Mouse (Mus musculus) midbrain, embryonic 15.5 days (tissue): ENCODE results near the gene Mapk9. TPM values are rescaled to one million over a fixed set of nuclear protein-coding genes. Genes with fewer than 3 reads are reported as not detected.

Experiments
- ATAC-seq: fragments of 200-750 bp; cut with Nextera tagmentation; replicated peaks from 2 replicates; pipeline ENCODE4 v1.8.0; 2017; ENCODE audit warnings: moderate TSS enrichment
- H3K27ac ChIP-seq: fragments of 300-500 bp; sonication (generic); 2 replicates; pipeline ENCODE4 v1.5.1; 2015; ENCODE audit warnings: mild to moderate bottlenecking, inconsistent platforms
- H3K27me3 ChIP-seq: fragments of 300-500 bp; sonication (generic); replicated peaks from 2 replicates; pipeline ENCODE4 v1.6.1; 2015; ENCODE audit warnings: inconsistent platforms
- H3K36me3 ChIP-seq: fragments of 300-500 bp; sonication (generic); replicated peaks from 2 replicates; pipeline ENCODE4 v1.6.1; 2015; ENCODE audit warnings: inconsistent platforms
- H3K4me1 ChIP-seq: fragments of 300-500 bp; sonication (generic); 2 replicates; pipeline ENCODE4 v1.6.1; 2015; ENCODE audit warnings: inconsistent platforms
- H3K4me2 ChIP-seq: fragments of 300-500 bp; sonication (generic); 2 replicates; pipeline ENCODE4 v1.6.1; 2015; ENCODE audit warnings: inconsistent platforms, mild to moderate bottlenecking, moderate library complexity
- H3K4me3 ChIP-seq: fragments of 300-500 bp; sonication (generic); 2 replicates; pipeline ENCODE4 v1.5.1; 2015; ENCODE audit warnings: mild to moderate bottlenecking, inconsistent platforms
- H3K9ac ChIP-seq: fragments of 300-500 bp; sonication (generic); 2 replicates; pipeline ENCODE4 v1.6.1; 2015; ENCODE audit warnings: mild to moderate bottlenecking, inconsistent platforms
- H3K9me3 ChIP-seq: fragments of 300-500 bp; sonication (generic); 2 replicates; pipeline ENCODE4 v1.6.1; 2016; ENCODE audit warnings: inconsistent platforms
- WGBS: fragments of 180-500 bp; shearing (Covaris S2); methylation state at CpG from one replicate; pipeline ENCODE4 v1.1.7; 2015; ENCODE audit warnings: mixed read lengths; 5-methylcytosine and 5-hydroxymethylcytosine counted together
- polyA plus RNA-seq: library from polyadenylated mRNA; unstranded; fragments of >200 nt; fragmentation: Nextera tagmentation; extraction: Ambion mirVana; gene quantifications from 2 replicates; pipeline ENCODE4 v1.2.1, GENCODE M21; 2015

Gene Mapk9
- polyA plus RNA-seq, 1 experiment from 2014 or later = 68.7 TPM

DNA sequence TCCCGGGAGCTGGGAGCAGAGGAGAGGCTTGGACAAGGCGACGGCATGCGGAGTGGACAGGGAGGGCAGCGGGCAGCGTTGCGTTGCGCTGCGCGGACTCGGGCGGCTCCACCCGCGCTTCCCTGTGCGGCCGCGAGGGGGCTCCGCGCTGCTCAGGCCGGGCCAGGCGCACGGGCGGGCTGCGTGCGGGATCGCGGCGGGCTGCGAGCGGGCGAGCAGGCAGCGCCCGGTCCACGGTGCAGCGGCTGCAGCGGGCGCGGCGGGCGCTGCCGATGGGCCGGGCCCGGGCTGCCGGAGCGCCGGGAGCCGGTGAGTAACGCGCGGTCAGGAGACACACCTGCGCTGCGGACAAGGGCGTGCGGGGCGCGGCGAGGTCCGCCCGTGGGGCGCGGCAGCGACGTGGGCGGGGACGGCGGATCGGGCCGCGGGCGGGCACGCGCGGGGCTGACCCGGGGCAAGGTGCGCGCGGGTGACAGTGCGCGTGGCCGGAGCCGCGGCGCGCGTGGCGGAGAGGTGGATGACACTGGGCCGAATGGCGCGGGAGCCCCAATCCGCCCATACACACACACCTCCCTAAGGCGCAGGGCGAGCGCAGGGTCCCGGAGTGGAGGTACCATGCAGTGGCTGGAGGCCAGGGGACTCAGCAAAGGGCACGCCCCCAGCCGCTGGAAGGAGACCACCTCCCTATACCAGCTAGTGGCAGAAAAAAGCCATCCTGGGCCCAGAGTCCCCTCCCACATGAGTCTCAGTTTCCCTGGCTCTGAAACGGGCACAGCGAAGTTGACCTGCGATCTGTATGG lies 55.3 kb downstream of the Mapk9 start, which contains the start of gene Rasgef1c:
TSS of gene Rasgef1c (plus strand) at position 177 of the 800 bp plus-strand sequence.
- peak within 1 kb of the TSS; percentile 68 for H3K27ac ChIP-seq
- peak within 1 kb of the TSS; percentile 75 for H3K9ac ChIP-seq
- peak within 1 kb of the TSS; percentile 91 for H3K4me2 ChIP-seq
- H3K27me3 ChIP-seq = peaks cover 28% of the 10 kb centered on the region
- H3K9me3 ChIP-seq = no peaks in the 10 kb centered on the region
- no peaks in the 10 kb centered on the region for H3K36me3 ChIP-seq
- WGBS = 4% methylated on average over 89 of the region's 99 CpGs
- H3K4me1 ChIP-seq = peaks cover 11% of the 10 kb centered on the region
- ATAC-seq = peak; percentile 95
- H3K4me3 ChIP-seq = peak within 1 kb of the TSS; percentile 86

DNA sequence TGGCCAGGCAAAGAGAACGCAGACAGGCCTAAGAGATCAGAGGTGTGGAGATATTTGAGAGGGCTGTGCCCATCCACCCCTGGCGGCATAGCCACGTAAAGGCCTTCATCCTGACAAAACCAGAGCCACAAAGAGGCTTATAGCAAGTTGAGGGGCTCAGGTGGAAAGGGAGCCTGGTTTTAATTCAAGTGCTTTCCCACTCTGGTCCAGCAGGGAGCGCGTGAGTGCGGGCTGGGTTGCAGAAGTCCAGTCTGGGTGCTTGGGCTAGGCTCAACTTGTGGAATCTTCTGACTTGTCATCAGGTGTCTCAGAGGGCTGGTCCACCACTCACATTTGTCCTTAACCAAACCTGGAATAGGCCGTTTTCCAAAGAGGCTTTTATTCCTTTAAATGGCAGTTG lies 56.8 kb downstream of the Mapk9 start:
- H3K27me3 ChIP-seq = peaks cover 28% of the 10 kb centered on the region
- no peak overlapping the region for H3K4me3 ChIP-seq
- WGBS = 17% methylated on average over 7 of the region's 7 CpGs
- no peak overlapping the region for H3K4me2 ChIP-seq
- no peaks in the 10 kb centered on the region for H3K36me3 ChIP-seq
- peaks cover 11% of the 10 kb centered on the region for H3K4me1 ChIP-seq
- no peak overlapping the region for H3K27ac ChIP-seq
- no peaks in the 10 kb centered on the region for H3K9me3 ChIP-seq
- no peak overlapping the region for H3K9ac ChIP-seq
- ATAC-seq = no peak

DNA sequence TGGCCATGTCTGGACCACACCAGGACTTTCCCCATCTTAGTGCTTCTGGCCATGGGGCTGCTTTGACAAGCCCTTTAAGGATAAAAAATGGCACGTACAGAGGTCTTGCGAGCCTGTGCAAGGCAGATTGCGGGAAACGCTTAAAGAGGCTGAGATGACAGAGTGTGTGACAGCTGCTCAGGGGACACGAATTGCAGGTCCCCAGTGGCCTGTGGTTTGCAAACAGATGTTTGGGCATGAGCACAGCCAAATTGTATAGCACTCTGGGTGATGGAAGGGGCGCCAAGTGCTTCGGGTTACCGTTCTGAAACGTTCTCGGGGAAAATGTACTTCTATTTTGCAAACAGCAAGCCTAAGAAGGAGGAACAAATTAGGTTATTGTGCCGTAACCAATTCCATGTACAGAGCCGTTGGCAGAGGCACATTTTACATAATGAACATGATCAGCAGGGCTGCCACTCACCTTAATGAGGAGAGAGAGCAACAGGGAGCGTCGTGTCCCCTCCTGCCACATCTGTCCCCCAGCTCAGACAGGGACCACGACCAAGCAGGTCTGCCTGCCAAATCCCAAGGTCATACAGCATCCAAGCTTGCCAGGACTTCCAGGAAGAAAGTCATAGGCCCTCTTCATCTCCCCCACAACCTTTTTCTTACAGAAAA lies 72.1 kb downstream of the Mapk9 start:
- H3K27ac ChIP-seq = 0 out of 2 replicates have a peak overlapping the region, but pooled peaks have one; percentile 38
- H3K9me3 ChIP-seq = no peaks in the 10 kb centered on the region
- H3K4me3 ChIP-seq = no peak overlapping the region
- H3K9ac ChIP-seq = no peak overlapping the region
- no peaks in the 10 kb centered on the region for H3K27me3 ChIP-seq
- H3K36me3 ChIP-seq = no peaks in the 10 kb centered on the region
- H3K4me1 ChIP-seq = peaks cover 11% of the 10 kb centered on the region
- H3K4me2 ChIP-seq = no peak overlapping the region; the same call in 1 of the 2 replicates
- WGBS = 42% methylated on average over 15 of the region's 15 CpGs
- ATAC-seq = 0 out of 2 replicates have a peak, but pooled peaks have one; percentile 20

DNA sequence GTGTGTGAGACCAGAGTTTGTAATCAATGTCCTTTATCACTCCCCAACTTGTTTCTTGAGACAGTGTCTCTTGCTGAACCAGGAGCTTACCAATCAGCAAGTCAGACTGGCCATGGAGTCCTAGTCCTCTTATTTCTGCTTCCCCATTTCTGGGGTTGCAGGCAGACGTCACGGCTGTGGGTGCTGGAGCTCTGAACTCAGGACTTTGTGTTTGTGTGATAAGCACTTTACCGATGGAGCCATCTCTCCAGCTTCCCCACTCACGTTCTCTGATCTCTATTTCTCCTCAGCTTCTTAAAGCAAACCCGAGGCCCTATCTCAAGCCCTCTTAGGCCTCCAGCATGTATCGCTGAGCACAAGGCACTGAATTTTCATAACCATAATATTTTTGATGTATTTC lies 72.8 kb downstream of the Mapk9 start:
- 92% methylated on average over 6 of the region's 6 CpGs for WGBS
- Histone ChIP-seq H3K27me3 (no peaks in the 10 kb centered on the region), H3K9ac (no peak overlapping the region), H3K9me3 (no peaks in the 10 kb centered on the region), H3K36me3 (no peaks in the 10 kb centered on the region), H3K27ac (no peak overlapping the region), H3K4me2 (no peak overlapping the region), H3K4me3 (no peak overlapping the region), H3K4me1 (peaks cover 11% of the 10 kb centered on the region)
- no peak for ATAC-seq

DNA sequence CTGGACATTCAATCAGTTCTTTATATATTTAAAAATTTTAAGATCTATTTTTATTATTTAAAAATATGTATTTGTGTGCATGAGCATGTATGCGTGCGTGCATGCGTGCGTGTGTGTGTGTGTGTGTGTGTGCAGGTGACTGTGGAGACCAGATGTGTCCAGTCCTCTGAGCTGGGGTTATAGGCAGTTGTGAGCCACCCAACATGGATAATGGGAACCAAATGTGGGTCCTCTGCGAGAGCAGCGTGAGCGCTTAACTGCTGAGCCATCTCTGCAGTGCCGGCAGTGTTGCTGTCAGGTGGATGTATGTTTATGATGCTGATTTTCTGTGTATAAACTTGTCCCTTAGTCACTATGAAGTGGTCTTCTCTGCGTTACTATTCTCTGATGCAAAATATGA lies 77.0 kb downstream of the Mapk9 start:
- Histone ChIP-seq H3K9me3 (no peaks in the 10 kb centered on the region), H3K27ac (no peak overlapping the region), H3K4me2 (no peak overlapping the region), H3K4me3 (no peak overlapping the region), H3K27me3 (no peaks in the 10 kb centered on the region), H3K36me3 (no peaks in the 10 kb centered on the region), H3K9ac (no peak overlapping the region), H3K4me1 (peaks cover 22% of the 10 kb centered on the region)
- no peak for ATAC-seq
- WGBS = 91% methylated on average over 9 of the region's 9 CpGs

DNA sequence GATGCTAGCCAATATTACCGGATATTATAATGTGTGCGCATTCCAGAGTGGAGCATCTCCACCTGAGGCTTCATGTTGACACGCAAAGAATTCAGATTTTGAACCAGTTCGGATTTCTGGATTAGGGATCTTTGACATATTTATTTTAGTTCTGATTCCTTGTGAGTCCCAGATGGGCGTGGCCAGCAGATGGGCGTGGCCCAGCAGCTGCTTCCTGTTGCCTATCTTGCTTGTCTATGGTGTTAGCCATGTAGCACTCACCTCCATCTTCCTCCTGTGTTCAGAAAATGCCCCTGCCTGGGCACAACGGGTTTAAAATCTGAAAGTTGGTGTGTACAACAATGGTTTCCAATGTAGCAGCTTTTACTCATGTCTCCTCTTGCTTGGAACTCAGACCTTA lies 79.6 kb downstream of the Mapk9 start:
- Histone ChIP-seq H3K9me3 (no peaks in the 10 kb centered on the region), H3K36me3 (no peaks in the 10 kb centered on the region), H3K9ac (no peak overlapping the region), H3K4me2 (no peak overlapping the region), H3K4me3 (no peak overlapping the region), H3K4me1 (peaks cover 20% of the 10 kb centered on the region), H3K27ac (no peak overlapping the region; the same call in 1 of the 2 replicates), H3K27me3 (no peaks in the 10 kb centered on the region)
- WGBS = 80% methylated on average over 7 of the region's 7 CpGs
- ATAC-seq = no peak

DNA sequence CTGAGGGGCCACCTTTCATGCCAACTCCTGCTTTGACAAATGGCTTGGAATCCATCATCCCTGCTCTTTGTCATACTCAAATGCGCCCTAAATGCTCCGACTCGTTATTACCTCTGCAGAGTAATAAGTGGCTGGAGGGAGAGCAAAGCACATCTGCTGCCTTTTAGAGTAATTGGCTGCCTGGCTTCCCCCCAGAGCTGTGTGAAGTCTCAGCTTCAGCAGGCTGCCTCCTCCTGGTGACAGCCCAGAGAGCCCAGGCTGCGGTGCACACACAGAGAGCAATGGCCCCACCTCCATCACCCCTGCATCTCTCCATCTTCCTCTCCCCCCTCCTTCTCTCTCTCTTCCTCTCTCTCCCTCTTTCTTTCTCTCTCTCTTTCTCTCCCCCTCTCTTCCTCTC lies 80.6 kb downstream of the Mapk9 start:
- ATAC-seq = peak; percentile 78
- H3K4me2 ChIP-seq = peak overlapping the region; percentile 12; the same call in 1 of the 2 replicates
- 23% methylated on average over 4 of the region's 4 CpGs for WGBS
- H3K4me1 ChIP-seq = peaks cover 29% of the 10 kb centered on the region
- H3K9ac ChIP-seq = no peak overlapping the region
- peak overlapping the region; percentile 60 for H3K27ac ChIP-seq
- H3K36me3 ChIP-seq = no peaks in the 10 kb centered on the region
- H3K27me3 ChIP-seq = no peaks in the 10 kb centered on the region
- no peak overlapping the region for H3K4me3 ChIP-seq
- no peaks in the 10 kb centered on the region for H3K9me3 ChIP-seq

DNA sequence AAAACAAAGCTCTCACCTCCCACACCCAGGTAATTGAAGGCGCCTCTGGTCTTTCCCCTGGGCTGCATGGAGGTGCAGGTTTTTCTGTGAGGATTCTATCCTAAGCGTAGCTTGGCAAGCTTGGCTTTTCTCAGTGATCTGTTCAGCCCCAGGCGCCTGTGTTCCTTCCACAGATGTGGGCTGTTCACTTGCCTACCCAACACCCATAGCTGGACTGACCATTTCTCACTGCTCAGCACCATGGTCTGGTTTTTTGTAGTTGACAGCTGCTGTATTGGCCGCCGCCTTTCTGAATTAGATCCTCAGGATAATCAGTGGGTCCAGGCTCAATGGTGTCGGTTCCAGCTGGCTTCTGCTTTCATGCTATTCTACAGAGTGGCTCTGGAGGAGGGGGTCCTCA lies 81.1 kb downstream of the Mapk9 start:
- Histone ChIP-seq H3K27ac (peak overlapping the region; percentile 60), H3K27me3 (no peaks in the 10 kb centered on the region), H3K4me1 (peaks cover 34% of the 10 kb centered on the region), H3K36me3 (no peaks in the 10 kb centered on the region), H3K4me3 (no peak overlapping the region), H3K9ac (no peak overlapping the region), H3K4me2 (no peak overlapping the region), H3K9me3 (no peaks in the 10 kb centered on the region)
- WGBS = 68% methylated on average over 6 of the region's 6 CpGs
- peak; percentile 25; the same call in 1 of the 2 replicates for ATAC-seq

DNA sequence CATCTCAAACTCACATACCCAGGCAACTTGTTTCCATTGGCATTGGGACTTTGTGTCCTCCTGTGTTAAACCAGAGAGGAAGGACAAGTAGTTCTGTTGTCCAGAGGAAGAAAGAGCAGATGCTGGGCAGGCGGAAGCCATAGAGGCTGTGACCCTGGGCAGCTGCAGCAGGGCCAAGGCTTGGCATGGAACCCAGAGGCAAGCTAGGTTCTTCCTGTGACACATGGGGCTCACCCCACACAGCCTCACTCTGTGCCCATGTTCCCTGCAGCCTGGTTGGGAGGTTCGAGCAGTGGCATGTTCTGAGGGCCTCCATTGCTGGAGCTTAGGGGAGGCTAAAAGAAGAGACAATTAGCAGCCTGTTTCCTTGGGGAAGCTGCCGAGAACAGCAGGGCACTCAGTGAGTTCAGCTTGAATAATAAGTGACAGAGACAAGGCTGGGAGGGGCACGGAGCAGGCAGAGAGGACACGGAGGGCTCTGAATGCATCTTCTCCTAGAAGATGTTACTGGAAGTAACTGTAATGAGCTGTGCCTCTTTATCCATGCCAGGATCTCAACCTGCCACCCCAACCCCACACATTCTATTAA lies 84.6 kb downstream of the Mapk9 start:
- Histone ChIP-seq H3K4me2 (no peak overlapping the region), H3K27me3 (no peaks in the 10 kb centered on the region), H3K36me3 (no peaks in the 10 kb centered on the region), H3K4me3 (no peak overlapping the region), H3K9ac (no peak overlapping the region), H3K9me3 (no peaks in the 10 kb centered on the region), H3K27ac (0 out of 2 replicates have a peak overlapping the region, but pooled peaks have one; percentile 8), H3K4me1 (peaks cover 35% of the 10 kb centered on the region)
- 36% methylated on average over 5 of the region's 5 CpGs for WGBS
- ATAC-seq = 0 out of 2 replicates have a peak, but pooled peaks have one; percentile 25

DNA sequence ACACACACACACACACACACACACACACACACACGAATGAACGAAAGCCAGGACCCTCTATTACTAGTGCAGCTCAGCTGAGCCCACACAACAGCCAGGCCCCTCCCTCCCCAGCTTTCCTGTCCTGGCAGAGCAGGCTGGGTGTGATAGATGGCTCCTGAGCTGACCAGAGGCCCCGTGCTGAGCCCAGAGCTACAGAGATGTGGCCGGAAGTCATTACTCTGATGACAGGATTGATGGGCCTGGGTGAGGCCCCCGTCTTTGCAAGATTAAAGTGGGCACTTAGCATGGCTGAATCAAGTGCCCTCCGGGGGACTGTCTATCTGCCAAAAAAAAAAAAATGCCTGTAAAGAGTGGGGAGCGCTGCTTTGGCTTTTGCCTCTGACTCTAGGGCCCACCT lies 85.3 kb downstream of the Mapk9 start:
- Histone ChIP-seq H3K27ac (no peak overlapping the region), H3K27me3 (no peaks in the 10 kb centered on the region), H3K9me3 (no peaks in the 10 kb centered on the region), H3K4me2 (no peak overlapping the region), H3K9ac (no peak overlapping the region), H3K4me3 (no peak overlapping the region), H3K4me1 (peaks cover 31% of the 10 kb centered on the region), H3K36me3 (no peaks in the 10 kb centered on the region)
- WGBS = 30% methylated on average over 7 of the region's 7 CpGs
- ATAC-seq = peak; percentile 67; the same call in 1 of the 2 replicates

DNA sequence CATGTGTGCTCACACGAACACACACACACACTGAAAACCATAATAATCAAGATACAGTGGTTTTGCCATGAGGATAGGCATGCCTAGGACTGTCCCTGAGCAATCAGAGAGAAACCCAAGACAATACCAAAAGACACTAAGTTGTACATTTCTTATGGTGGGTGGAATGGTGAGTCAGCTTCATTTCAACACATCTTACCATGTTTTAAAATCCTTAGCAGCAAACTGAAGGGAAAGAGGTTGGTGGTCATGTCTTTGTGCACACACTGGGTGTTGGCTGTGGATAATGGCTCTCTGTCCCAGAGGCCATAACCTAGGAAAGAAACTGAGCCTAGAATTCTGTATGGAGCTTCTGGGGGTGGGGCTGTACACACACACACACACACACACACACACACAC lies 87.3 kb downstream of the Mapk9 start:
- H3K4me3 ChIP-seq = no peak overlapping the region
- no peaks in the 10 kb centered on the region for H3K9me3 ChIP-seq
- no peak for ATAC-seq
- no peak overlapping the region for H3K9ac ChIP-seq
- peaks cover 18% of the 10 kb centered on the region for H3K4me1 ChIP-seq
- WGBS = 82% methylated on average over 1 of the region's 1 CpGs
- H3K4me2 ChIP-seq = no peak overlapping the region
- H3K27me3 ChIP-seq = no peaks in the 10 kb centered on the region
- H3K36me3 ChIP-seq = no peaks in the 10 kb centered on the region
- H3K27ac ChIP-seq = no peak overlapping the region

DNA sequence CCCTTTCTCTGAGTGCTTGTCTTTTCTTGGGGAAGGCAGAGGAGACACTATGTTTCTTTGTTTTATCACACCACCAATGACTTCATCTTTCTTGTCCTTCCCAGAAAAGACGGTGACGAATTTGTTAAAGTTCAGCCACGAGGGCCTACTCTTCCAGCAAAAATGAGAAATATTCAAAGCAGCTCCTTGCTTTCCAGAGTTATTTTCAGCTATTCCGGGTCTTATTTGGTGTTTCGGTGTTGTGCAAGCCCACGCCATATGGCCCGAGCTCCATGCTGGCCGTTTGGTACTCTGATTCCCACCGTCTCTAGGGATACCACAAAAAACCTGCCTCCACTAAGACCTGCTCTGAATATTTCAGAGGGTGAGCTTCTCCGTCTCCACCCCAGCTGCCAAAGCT lies 87.8 kb downstream of the Mapk9 start:
- 54% methylated on average over 10 of the region's 10 CpGs for WGBS
- no peaks in the 10 kb centered on the region for H3K36me3 ChIP-seq
- H3K4me3 ChIP-seq = no peak overlapping the region
- no peak overlapping the region for H3K9ac ChIP-seq
- ATAC-seq = no peak
- H3K27me3 ChIP-seq = no peaks in the 10 kb centered on the region
- no peaks in the 10 kb centered on the region for H3K9me3 ChIP-seq
- no peak overlapping the region for H3K27ac ChIP-seq
- peaks cover 18% of the 10 kb centered on the region for H3K4me1 ChIP-seq
- H3K4me2 ChIP-seq = no peak overlapping the region
